Mouse (Mus musculus) ZHBTc4 (cell line): Measurements from ENCODE around the gene Prlhr.

Experiments used
- DNase-seq: peaks from one replicate; pipeline ENCODE4 v3.0.0-alpha.2; 2011; ENCODE audit warnings: low read depth, low spot score

The Prlhr gene

GRCm38 (mm10) chr19:60468254-60468762 lies at the start of gene Prlhr:
Gene Prlhr, minus strand, starts transcription at chr19:60468304.
- DNase-seq, result peak; percentile 38

- no peak for DNase-seq
Measured at GRCm38 (mm10) chr19:60515064-60515463, 47.0 kb upstream of the Prlhr start.

- no peak for DNase-seq
Measured at GRCm38 (mm10) chr19:60513431-60513830, 45.3 kb upstream of the Prlhr start.

GRCm38 (mm10) chr19:60500209-60500608 lies 32.1 kb upstream of the Prlhr start:
- DNase-seq, result no peak

- no peak for DNase-seq
Measured at GRCm38 (mm10) chr19:60497171-60497570, 29.1 kb upstream of the Prlhr start.

GRCm38 (mm10) chr19:60495772-60496171 lies 27.7 kb upstream of the Prlhr start:
- no peak for DNase-seq

GRCm38 (mm10) chr19:60489566-60489965 lies 21.5 kb upstream of the Prlhr start:
- DNase-seq, result no peak

GRCm38 (mm10) chr19:60485261-60485660 lies 17.2 kb upstream of the Prlhr start:
- DNase-seq, result no peak

- DNase-seq, result no peak
Measured at GRCm38 (mm10) chr19:60478859-60479258, 10.8 kb upstream of the Prlhr start.

- DNase-seq, result no peak
Measured at GRCm38 (mm10) chr19:60477788-60478187, 9.7 kb upstream of the Prlhr start.

- DNase-seq, result peak; percentile 58
Measured at GRCm38 (mm10) chr19:60468846-60469245, 742 bp upstream of the Prlhr start.

GRCm38 (mm10) chr19:60467588-60468007 lies 506 bp downstream of the Prlhr start:
- DNase-seq, result no peak

- peak; percentile 92 for DNase-seq
Measured at GRCm38 (mm10) chr19:60466953-60467570, 1.0 kb downstream of the Prlhr start.

- DNase-seq, result no peak
Measured at GRCm38 (mm10) chr19:60465726-60466125, 2.4 kb downstream of the Prlhr start.

- no peak for DNase-seq
Measured at GRCm38 (mm10) chr19:60463896-60464295, 4.2 kb downstream of the Prlhr start.

GRCm38 (mm10) chr19:60463440-60463839 lies 4.7 kb downstream of the Prlhr start:
- DNase-seq, result no peak

GRCm38 (mm10) chr19:60461476-60461875 lies 6.6 kb downstream of the Prlhr start:
- no peak for DNase-seq

- DNase-seq, result no peak
Measured at GRCm38 (mm10) chr19:60459680-60460079, 8.4 kb downstream of the Prlhr start.

- DNase-seq, result no peak
Measured at GRCm38 (mm10) chr19:60459071-60459470, 9.0 kb downstream of the Prlhr start.

- DNase-seq, result peak; percentile 8
Measured at GRCm38 (mm10) chr19:60455791-60456190, 12.3 kb downstream of the Prlhr start.

GRCm38 (mm10) chr19:60440531-60440930 lies 27.6 kb downstream of the Prlhr start:
- no peak for DNase-seq

- DNase-seq, result no peak
Measured at GRCm38 (mm10) chr19:60440083-60440482, 28.0 kb downstream of the Prlhr start.

GRCm38 (mm10) chr19:60437566-60438241 lies 30.4 kb downstream of the Prlhr start:
- DNase-seq, result peak; percentile 64
